Mouse (Mus musculus) urinary bladder, adult 2 months (tissue): ENCODE data around the gene Icam4. TPM values are rescaled to one million over a fixed set of nuclear protein-coding genes. Genes with fewer than 3 reads are reported as not detected.
A peak's percentile ranks its signal among the peaks of the same experiment; 100 is the strongest.
"Not testable (repeated sequence)": the region's sequence is repeated elsewhere in the genome, so short reads cannot be mapped to it uniquely, and the experiment has no call there.

Source experiments
- DNase-seq: peaks from one replicate; pipeline ENCODE4 v3.0.0; 2022; ENCODE audit warnings: low spot score
- polyA plus RNA-seq: library from polyadenylated mRNA; depleted of rRNA; stranded (reverse); fragments of >200 nt; gene quantifications from 2 replicates; pipeline ENCODE4 v1.2.3, GENCODE M21; 2012; rRNA removed

Gene Icam4
- polyA plus RNA-seq, 1 experiment: 1.1 TPM

DNA sequence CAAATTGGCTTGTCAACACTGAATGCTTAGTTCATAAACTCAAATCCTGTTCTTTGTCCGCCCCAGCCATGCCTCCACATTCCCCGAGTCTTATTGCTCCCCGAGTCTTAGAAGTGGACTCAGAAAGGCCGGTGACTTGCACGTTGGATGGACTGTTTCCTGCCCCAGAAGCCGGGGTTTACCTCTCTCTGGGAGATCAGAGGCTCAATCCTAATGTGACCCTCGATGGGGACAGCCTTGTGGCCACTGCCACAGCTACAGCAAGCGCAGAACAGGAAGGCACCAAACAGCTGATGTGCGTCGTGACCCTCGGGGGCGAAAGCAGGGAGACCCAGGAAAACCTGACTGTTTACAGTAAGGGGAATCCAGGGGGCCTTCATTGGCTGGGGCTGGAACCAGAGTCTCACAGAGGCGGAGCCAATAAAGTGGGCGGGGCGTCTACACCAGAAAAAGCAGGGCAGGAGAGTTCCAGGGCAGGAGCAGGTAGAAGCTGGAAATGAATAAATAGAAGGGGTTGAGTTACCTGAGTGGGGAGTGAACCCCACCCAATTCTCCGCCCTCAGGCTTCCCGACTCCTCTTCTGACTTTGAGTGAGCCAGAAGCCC, 5.4 kb downstream of the Icam4 start:
- DNase-seq: no peak

DNA sequence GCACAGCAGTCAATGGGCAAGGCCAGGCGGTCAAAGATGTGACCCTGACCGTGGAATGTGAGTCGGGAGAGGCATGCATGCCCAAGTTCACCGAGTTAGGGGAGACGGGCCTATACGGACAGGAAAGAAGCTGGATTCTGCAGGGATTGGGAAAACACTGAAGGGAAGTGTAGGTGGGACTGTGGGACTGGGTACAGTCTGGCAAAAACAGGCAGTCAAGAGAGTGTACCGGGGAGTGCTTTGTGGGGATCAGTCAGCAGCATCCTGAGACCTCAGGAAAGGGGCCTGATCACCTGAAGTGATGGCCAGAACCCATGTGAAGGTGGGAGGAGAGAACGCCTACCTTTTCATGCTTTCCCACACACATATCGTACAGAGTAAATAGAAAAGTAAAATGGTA, 6.4 kb downstream of the Icam4 start:
- DNase-seq: no peak

DNA sequence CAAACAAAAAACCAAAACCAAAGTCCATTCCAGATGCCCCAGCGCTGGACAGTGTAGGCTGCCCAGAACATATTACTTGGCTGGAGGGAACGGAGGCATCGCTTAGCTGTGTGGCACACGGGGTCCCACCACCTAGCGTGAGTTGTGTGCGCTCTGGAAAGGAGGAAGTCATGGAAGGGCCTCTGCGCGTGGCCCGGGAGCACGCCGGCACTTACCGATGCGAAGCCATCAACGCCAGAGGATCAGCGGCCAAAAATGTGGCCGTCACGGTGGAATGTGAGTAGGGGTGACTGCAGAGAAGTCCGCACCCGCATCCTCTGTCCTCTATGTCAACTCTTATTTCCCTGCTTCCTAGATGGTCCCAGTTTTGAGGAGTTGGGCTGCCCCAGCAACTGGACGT, 7.0 kb downstream of the Icam4 start:
- no peak for DNase-seq

DNA sequence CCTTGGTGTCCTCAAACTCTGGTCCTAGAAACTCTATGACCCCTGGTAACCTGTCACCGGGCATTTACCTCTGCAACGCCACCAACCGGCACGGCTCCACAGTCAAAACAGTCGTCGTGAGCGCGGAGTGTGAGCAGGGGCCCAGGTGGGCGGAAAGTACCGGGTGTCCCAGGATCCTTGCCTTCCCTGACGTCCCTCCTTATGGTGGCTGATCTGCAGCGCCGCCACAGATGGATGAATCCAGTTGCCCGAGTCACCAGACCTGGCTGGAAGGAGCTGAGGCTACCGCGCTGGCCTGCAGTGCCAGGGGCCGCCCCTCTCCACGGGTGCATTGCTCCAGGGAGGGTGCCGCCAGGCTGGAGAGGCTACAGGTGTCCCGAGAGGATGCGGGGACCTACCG, 7.5 kb downstream of the Icam4 start:
- DNase-seq: no peak

DNA sequence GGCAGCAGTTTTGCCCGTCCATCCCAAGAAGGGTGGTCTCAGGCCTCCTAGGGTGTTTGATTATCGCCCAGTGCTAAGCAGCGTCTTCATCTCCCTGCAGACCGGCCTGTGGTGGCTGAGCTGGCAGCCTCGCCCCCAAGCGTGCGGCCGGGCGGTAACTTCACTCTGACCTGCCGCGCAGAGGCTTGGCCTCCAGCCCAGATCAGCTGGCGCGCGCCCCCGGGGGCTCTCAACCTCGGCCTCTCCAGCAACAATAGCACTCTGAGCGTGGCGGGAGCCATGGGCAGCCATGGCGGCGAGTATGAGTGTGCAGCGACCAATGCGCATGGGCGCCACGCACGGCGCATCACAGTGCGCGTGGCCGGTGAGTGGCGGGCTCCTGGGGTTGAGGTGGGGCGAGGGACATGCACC, 8.3 kb downstream of the Icam4 start:
- DNase-seq: no peak

DNA sequence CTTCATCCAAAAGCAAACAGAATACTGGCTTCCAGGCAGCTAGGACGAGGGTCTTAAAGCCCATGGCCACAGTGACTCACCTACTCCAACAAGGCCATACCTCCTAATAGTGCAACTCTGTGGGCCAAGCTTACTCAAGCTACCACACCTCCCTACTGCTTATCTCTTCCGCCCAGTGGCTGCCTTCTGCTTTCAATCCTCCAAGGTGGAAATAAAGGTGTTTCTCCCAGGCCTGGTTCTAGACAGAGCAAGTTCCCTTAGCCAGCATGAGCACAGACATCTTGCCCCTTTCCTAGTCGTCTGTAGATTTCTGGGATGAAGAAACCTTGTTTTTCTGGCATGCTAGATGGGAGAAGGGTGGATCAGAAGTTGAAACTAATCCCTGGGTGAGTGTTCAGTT, 10.6 kb downstream of the Icam4 start:
- no peak for DNase-seq

DNA sequence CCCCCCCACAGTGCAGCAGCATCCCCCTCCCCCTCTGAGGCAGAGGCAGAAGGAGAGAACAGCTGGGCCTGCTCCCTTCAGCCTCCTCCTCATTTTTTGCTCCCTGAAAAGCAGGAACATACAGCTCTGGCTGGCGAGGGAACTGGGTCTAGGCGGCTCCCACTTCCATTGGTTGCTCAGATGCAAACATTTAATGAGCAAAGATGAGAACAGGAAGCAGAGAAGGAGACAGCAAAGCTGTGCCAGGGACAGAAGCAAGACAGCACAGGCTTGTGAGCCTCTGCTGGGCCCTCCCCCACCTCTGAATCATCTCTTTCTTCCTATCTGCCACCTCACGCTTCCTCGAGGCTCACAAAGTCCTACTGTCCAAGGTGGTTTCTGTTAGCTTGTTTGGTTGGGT, 12.1 kb downstream of the Icam4 start:
- no peak for DNase-seq

DNA sequence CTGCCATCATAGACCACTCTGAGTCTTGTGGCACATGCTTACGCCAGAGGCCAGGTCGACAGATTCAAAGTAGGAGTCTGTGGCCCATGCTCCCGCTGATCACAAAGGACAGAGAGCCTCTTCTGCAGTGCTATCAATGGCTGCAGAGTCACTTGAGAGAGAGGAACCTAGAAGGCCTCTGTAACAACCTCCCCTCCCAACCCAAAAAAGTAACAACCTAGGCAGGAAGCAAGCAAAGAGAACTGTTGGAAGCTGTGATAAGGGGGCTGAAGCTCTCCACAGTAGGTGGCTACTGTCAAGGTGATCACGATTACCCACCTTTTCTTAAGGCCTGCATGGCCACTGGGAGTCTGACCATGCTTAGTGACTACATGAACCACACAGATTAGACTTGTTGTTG, 14.4 kb downstream of the Icam4 start:
- DNase-seq: no peak

DNA sequence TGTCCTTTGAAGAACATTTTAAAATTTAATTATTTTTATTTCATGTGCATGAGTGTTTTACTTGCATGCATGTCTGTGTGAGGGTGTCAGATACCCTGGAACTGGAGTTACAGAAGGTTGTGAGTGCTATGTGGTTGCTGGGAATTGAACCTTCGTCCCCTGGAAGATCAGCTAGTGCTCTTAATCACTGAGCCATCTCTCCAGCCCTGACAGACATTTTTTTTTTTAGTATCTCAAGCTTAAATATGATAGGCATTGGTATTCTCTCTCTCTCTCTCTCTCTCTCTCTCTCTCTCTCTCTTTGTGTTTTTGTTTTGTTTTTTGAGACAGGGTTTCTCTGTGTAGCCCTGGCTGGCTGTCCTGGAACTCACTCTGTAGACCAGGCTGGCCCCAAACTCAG, 15.6 kb downstream of the Icam4 start:
- not testable (repeated sequence) for DNase-seq

DNA sequence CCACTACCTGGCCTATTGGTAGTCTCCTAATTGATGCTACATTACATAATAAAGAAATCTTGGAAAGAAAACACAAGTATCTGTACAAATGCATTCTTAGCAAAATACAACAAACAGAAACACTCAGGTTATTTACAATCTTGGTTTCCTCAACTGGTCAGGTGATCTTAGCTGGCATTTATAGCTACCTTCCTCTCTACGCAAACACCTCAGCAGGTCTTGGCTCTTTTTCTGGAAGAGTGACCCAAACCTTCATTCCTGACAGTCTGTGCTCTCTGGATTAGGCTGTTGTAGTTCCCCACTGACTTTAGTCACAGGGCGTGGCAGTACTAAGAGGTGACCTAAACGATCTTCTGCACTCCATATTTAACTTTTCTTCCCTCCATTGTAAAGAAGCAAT, 16.1 kb downstream of the Icam4 start:
- no peak for DNase-seq

DNA sequence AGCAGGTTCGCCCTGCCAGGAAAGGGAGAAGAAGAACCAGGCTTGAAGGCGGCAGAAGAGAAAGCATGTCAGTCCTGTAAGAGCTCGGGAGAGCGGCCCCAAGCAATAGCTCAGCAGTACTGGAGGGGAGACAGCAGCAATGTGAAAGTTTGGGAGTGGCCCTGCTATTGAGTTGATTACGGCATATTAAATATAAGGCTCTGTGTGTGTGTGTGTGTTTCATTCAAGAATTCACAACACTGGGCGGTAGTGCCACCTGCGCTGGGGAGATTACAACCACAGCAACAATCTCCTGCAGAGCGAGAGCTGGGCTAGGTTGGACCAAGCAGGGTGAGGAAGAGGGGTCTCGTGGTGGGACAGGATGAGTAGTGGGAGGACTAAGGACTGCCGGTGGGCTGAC, 22.4 kb downstream of the Icam4 start:
- DNase-seq: no peak

DNA sequence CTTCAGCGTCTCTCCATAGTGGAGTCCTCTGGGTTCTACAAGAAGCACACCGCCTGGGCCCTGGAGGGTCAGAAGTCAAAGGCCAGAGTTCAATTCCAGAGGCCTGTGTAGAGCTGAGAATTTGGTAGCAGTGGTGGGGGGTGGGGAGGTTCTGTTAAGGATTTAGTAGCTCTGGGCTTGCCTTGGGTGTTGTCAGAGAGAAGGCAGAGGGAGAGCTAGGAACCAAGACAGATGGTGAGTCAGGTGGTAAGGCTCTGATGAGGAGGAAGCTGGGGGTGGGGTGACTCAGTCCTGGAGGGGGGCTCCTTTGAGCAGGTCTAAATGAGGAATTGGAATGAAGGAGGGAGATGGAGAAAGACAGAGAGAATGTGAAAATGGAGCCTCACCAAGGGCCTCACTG, 33.8 kb downstream of the Icam4 start:
- DNase-seq: no peak

DNA sequence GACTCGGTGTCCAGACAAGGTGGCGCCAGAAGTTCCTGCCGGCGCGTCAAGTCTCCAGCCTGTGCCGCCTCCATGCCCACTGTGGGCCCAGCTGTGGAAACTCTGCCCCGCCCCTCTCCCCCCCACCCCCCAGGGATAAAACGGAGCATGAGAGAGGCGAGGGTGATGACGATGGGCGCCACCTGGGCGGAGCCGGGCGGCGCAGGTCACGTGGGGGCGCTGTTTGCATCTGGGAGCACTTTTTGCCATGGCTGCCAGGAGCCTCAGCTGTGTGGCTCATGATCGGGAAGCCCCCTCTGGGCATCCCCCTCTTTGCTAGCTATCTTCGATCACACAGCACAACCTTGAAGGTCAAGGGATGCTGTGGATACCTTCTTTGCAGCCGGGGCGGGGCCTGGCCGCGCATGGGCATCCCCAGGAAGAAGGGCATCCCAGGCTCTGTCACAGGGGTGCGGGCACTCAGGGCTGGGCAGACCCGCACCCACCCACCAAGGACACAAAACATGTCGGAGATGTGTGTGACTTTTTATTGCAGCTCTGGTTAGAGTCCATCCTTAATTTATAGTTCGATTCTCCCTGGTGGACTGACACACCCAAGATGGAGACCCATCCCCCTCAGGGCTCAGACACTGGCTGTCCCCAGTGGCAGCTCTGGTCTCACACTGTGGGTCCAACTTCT, 38.0 kb downstream of the Icam4 start, which contains the start of gene Zglp1:
Gene Zglp1 (minus strand): TSS at position 88 of the 679 bp plus-strand sequence.
- DNase-seq: no peak

DNA sequence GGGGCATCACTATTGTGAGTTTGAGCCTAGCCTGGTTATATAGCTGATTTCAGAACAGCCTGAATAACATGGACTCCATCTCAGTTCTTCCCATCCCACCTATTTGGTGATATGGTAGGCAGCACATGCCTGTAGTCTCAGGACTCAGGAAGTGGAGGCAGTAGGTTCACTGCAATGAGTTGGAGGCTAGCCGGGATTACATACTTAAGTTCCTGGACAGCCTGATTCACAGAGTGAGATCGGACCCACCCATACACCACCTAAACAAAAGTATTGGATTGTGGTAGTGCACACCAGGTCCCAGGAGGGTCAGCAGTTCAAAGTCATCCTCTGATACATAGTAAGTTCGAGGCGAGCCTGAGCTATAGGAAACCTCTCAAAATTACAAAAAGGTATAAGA, 43.5 kb downstream of the Icam4 start:
- no peak for DNase-seq

DNA sequence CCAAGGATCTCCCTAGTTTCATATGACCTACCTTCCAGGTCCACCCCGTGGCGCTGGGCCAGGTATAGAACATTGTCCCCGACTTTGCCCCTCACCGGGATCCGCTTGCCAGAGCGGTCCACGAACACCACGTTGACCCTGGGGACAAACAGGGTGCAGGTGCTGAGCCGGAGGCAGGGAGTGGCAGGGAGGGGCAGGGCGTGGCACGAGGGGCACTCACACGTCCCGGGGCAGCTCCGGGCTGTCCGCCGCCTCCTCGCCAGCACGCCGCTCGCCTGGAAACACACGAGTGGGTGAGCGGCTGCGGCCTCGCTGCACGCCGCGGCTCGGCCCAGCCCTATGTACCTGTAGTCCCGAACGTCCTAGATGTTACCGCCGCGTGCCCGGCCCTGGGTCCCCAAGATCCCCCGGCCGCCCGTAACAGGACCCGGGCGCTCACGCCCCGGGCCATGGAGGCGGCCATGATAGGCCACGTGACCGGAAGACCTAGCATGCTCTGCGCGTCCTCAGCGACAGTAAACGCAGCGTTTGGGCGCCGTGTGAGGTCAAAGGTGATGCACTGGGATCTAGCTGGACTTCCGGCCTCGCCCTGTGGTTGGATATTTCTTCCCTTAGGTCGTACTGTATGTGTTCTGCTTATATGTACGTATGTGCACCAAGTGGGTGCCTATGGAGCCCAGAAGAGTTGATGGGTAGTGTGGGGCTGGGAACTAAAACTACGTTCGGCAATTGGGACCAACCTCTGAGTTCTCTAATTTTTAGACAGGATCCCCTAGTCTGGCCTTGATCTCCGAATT, 44.1 kb downstream of the Icam4 start, which contains the start of the genes Gm49373 and Fdx1l:
Gene Gm49373 (minus strand): TSS at position 53 of the 797 bp plus-strand sequence.
Gene Fdx1l (minus strand): TSS at position 571 of the 797 bp plus-strand sequence.
- peak; percentile 76 for DNase-seq

DNA sequence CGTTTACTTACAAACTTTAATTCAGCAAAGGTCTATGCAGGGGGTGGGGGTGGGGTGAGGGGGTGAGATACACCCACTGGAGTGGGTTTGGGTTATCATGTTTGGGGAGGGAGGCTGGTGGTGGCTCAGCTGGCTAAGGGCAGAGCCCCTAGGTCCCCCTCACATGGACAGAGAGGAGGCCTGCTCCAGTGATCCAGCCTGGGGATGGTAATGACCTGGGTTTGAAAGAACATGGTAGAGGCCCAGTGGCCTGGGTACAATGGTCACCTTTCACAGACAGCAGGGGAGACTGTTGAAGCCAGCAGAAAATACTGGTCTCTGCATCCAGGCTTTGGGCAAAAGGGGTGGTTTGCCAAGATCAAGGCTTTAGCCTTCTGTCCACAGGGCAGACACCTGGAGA, 45.0 kb downstream of the Icam4 start:
- no peak for DNase-seq

DNA sequence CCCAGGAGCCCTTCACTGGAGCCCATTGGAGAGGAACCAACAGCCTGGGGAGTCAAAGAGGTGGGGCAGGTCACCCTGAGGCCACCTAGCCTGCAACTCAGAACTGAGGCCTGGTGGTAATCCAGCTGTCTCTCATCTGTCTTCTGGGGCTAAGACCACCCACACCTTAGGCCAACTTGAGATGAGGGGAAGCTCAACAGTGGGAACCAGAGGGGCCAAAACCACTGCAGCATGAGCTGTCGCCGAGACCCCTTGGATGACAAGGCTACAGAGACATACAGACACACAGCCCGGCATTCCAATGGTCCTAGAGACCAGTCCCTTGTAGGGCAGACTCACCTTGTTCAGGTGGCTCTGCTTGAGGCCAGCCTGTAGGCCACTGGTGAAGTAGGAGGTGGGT, 46.5 kb downstream of the Icam4 start:
- no peak for DNase-seq

Other genes starting within 250 kb of the Icam4 start
- gene Col5a3, start 214.3 kb upstream of the Icam4 start, polyA plus RNA-seq: 13.5 and 14.3 TPM in 2 replicates
- not detected in 2 replicates for gene Rdh8, start 210.9 kb upstream of the Icam4 start, polyA plus RNA-seq
- 59.3 and 71.9 TPM in 2 replicates for gene A230050P20Rik, start 160.7 kb upstream of the Icam4 start, polyA plus RNA-seq
- 6.8 and 7.0 TPM in 2 replicates for gene Angptl6, start 149.6 kb upstream of the Icam4 start, polyA plus RNA-seq
- 38.7 and 59.6 TPM in 2 replicates for gene Ppan, start 141.2 kb upstream of the Icam4 start, polyA plus RNA-seq
- 136 and 141 TPM in 2 replicates for gene Eif3g, start 130.8 kb upstream of the Icam4 start, polyA plus RNA-seq
- gene Dnmt1, start 69.5 kb upstream of the Icam4 start, polyA plus RNA-seq: 19.1 and 19.7 TPM in 2 replicates
- gene S1pr2, start 52.6 kb upstream of the Icam4 start, polyA plus RNA-seq: 11.6 and 11.7 TPM in 2 replicates
- 78.8 and 88.8 TPM in 2 replicates for gene Mrpl4, start 26.6 kb upstream of the Icam4 start, polyA plus RNA-seq
- gene Icam1, start 13.4 kb upstream of the Icam4 start, polyA plus RNA-seq: 27.4 and 28.7 TPM in 2 replicates
- gene Icam5, start 2.7 kb downstream of the Icam4 start, polyA plus RNA-seq: 1.2 TPM in 2 replicates
- gene Zglp1, start 37.7 kb downstream of the Icam4 start, polyA plus RNA-seq: 0.43 TPM in 1 of 2 replicates, not detected in the other
- 0.80 and 0.94 TPM in 2 replicates for gene Gm49373, start 43.7 kb downstream of the Icam4 start, polyA plus RNA-seq
- 51.2 and 63.1 TPM in 2 replicates for gene Fdx1l, start 44.2 kb downstream of the Icam4 start, polyA plus RNA-seq
- gene Gm38431, start 62.6 kb downstream of the Icam4 start, polyA plus RNA-seq: 1.3 and 1.8 TPM in 2 replicates
- 24.2 and 33.2 TPM in 2 replicates for gene Raver1, start 62.6 kb downstream of the Icam4 start, polyA plus RNA-seq
- gene Tyk2, start 101.9 kb downstream of the Icam4 start, polyA plus RNA-seq: 23.9 and 28.5 TPM in 2 replicates
- 198 and 211 TPM in 2 replicates for gene Cdc37, start 120.6 kb downstream of the Icam4 start, polyA plus RNA-seq
- 8.3 and 11.6 TPM in 2 replicates for gene Pde4a, start 136.3 kb downstream of the Icam4 start, polyA plus RNA-seq
- 36.8 and 38.7 TPM in 2 replicates for gene Keap1, start 210.0 kb downstream of the Icam4 start, polyA plus RNA-seq
- 0.32 and 0.47 TPM in 2 replicates for gene S1pr5, start 219.1 kb downstream of the Icam4 start, polyA plus RNA-seq
- gene Atg4d, start 235.9 kb downstream of the Icam4 start, polyA plus RNA-seq: 23.6 and 27.3 TPM in 2 replicates